Mouse (Mus musculus): ENCODE results near the gene Nrxn2. TPM values are rescaled to one million over a fixed set of nuclear protein-coding genes. Genes with fewer than 3 reads are reported as not detected.

Nrxn2 gene
- polyA plus RNA-seq, 1 experiment = 2.2 TPM

DNA sequence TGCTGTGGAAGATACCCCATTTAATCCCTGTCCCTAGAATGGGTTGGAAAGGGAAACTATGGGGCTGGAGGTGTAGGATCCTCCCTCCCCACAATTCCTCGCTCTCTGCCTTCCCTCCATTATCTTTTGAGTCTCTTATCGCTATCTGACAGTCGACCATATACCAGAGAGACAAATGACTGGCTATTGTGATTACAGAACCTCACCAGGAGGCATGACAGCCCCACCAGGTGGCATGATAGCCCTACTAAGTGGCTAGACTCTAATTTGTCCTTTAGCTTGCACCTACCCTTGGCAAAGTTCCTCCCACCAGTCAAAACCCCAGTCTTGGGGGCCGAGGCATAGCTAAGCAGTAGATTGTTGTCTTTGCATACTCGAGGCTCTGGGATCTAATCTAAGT, 30.2 kb downstream of the Nrxn2 start:
- no peak for TF ChIP-seq POLR2A (IDR thresholded peaks at IDR 0.05; ENCODE audit: low read depth, low read length)
- TF ChIP-seq CTCF (IDR thresholded peaks at IDR 0.05; ENCODE audit: extremely low read depth, insufficient read depth, insufficient read length, insufficient replicate concordance) = no peak
- Histone ChIP-seq H3K4me3 (ENCODE audit: extremely low read depth, insufficient read depth, insufficient read length) (no peak overlapping the region), H3K4me1 (ENCODE audit: control insufficient read depth, insufficient read depth, insufficient read length) (peaks cover 6% of the 10 kb centered on the region; the same call in 1 of the 2 replicates), H3K27me3 (ENCODE audit: control insufficient read depth, insufficient read depth, low read length) (no peaks in the 10 kb centered on the region; the same call in 1 of the 2 replicates), H3K36me3 (ENCODE audit: control insufficient read depth, insufficient read depth, low read length) (no peaks in the 10 kb centered on the region), H3K27ac (ENCODE audit: insufficient read depth, low read length) (no peak overlapping the region)
- DNase-seq (ENCODE audit: low read depth in 1 of 2, low spot score in 2 of 2) = no peak
- WGBS = 76% methylated on average over 5 of the region's 5 CpGs

DNA sequence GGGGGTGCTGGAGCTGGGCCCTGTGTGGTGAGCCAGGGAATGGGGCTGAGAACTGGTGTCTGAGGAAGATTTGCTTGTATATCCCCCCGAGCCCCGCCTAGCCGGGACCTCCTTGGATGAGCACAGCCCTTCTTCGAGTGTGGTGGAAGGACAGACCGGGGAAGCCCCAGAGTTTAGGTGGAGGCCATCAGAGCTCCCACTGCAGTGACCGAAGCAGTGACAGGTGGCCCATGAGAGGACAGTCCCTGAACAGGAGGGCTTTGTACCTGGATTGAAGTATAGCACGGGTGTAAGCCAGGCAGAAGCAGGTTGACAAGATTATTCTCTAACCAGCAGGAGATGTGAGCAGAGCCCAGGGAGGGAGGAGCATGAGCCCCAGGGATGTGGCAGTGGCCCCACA, 31.3 kb downstream of the Nrxn2 start:
- no peak for DNase-seq (ENCODE audit: low read depth in 1 of 2, low spot score in 2 of 2)
- Histone ChIP-seq H3K4me3 (ENCODE audit: extremely low read depth, insufficient read depth, insufficient read length) (no peak overlapping the region), H3K27ac (ENCODE audit: insufficient read depth, low read length) (no peak overlapping the region), H3K4me1 (ENCODE audit: control insufficient read depth, insufficient read depth, insufficient read length) (peaks cover 9% of the 10 kb centered on the region; the same call in 1 of the 2 replicates), H3K36me3 (ENCODE audit: control insufficient read depth, insufficient read depth, low read length) (no peaks in the 10 kb centered on the region), H3K27me3 (ENCODE audit: control insufficient read depth, insufficient read depth, low read length) (no peaks in the 10 kb centered on the region; the same call in 1 of the 2 replicates)
- WGBS = 87% methylated on average over 7 of the region's 7 CpGs
- no peak for TF ChIP-seq POLR2A (IDR thresholded peaks at IDR 0.05; ENCODE audit: low read depth, low read length)
- no peak for TF ChIP-seq CTCF (IDR thresholded peaks at IDR 0.05; ENCODE audit: extremely low read depth, insufficient read depth, insufficient read length, insufficient replicate concordance)

DNA sequence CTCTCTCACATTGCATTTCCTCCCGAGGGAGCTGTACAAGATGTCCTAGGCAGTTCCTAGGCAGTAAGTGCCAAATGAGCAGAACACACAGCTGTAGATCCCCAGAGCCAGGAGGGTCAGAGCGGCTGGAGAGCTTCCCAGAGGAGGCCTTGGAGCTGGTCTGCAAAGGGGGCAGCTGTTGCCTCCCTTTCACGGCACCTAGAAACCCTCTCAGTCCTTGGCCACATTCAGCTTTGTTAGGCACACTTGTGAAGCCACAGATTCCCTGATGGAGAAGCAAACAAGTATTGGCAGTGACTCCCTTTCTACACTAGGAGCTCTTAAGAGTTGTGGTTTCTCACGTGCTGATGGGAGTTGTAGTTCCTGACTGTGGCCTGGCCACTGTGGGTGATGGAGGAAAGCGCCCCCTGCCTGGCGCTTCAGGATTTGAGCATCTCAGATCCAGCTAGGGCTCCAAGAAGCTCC, 33.5 kb downstream of the Nrxn2 start:
- TF ChIP-seq POLR2A (IDR thresholded peaks at IDR 0.05; ENCODE audit: low read depth, low read length) = no peak
- peak; percentile 61; the same call in 1 of the 2 replicates for TF ChIP-seq CTCF (IDR thresholded peaks at IDR 0.05; ENCODE audit: extremely low read depth, insufficient read depth, insufficient read length, insufficient replicate concordance)
- Histone ChIP-seq H3K4me1 (ENCODE audit: control insufficient read depth, insufficient read depth, insufficient read length) (peaks cover 5% of the 10 kb centered on the region; the same call in 1 of the 2 replicates), H3K27ac (ENCODE audit: insufficient read depth, low read length) (no peak overlapping the region), H3K27me3 (ENCODE audit: control insufficient read depth, insufficient read depth, low read length) (no peaks in the 10 kb centered on the region; the same call in 1 of the 2 replicates), H3K36me3 (ENCODE audit: control insufficient read depth, insufficient read depth, low read length) (no peaks in the 10 kb centered on the region), H3K4me3 (ENCODE audit: extremely low read depth, insufficient read depth, insufficient read length) (no peak overlapping the region)
- peak; percentile 54 to 67 for DNase-seq (ENCODE audit: low read depth in 1 of 2, low spot score in 2 of 2)
- WGBS = 29% methylated on average over 6 of the region's 6 CpGs

DNA sequence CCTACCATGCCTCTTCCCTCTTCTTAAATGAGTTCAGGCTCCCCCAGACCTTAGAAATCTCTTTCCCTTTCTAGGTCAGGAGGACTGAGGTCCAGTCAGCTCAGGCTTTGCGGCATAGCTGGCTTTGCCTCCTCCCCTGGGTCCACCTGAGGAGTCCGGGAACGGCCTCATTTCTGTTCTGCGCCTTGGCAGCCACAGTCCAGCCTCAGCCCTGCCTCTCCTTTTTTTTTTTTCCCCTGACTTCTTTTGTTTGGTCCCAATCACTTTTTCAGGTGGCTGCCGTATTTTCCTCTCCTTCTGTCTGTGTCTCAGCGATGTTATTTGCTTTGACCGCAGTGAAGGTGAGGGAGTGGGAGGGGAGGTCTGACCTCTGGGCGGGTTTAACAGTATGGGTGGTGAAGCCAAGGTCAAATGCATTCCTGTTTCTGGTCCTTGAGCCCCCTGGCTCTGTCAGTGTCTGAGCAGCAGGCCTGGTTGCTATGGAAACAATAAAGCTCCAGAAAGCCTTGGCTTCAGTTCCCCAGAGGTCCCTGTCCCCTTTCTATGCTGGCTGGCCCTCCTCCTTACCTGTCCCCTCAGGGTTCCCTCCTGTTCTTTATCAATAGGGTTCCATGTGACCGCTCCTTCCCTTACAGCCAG, 34.3 kb downstream of the Nrxn2 start:
- WGBS = 91% methylated on average over 9 of the region's 9 CpGs
- Histone ChIP-seq H3K4me1 (ENCODE audit: control insufficient read depth, insufficient read depth, insufficient read length) (peaks cover 3% of the 10 kb centered on the region; the same call in 1 of the 2 replicates), H3K36me3 (ENCODE audit: control insufficient read depth, insufficient read depth, low read length) (no peaks in the 10 kb centered on the region), H3K4me3 (ENCODE audit: extremely low read depth, insufficient read depth, insufficient read length) (no peak overlapping the region), H3K27me3 (ENCODE audit: control insufficient read depth, insufficient read depth, low read length) (no peaks in the 10 kb centered on the region; the same call in 1 of the 2 replicates), H3K27ac (ENCODE audit: insufficient read depth, low read length) (no peak overlapping the region)
- TF ChIP-seq POLR2A (IDR thresholded peaks at IDR 0.05; ENCODE audit: low read depth, low read length) = no peak
- no peak for TF ChIP-seq CTCF (IDR thresholded peaks at IDR 0.05; ENCODE audit: extremely low read depth, insufficient read depth, insufficient read length, insufficient replicate concordance)
- DNase-seq (ENCODE audit: low read depth in 1 of 2, low spot score in 2 of 2) = no peak

DNA sequence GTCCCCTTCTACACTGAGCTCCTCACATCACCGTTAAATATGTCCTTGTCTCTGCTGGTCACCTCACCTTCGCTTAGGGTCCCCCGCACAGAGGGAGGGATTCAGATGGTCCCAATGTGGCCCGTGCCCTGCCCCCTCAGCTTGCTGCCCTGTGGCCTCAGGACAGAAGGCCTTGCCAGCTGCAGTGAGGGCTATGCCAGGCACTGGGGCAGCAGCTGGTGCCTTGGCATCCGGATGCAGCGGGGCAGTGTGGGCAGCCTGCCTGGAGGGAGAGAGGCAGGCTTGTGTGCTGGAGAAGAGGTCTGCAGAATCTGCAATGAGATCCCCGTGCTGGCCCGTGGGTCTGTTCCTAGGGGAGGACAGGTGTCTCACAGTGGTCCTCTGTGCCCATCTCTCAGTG, 34.8 kb downstream of the Nrxn2 start:
- 94% methylated on average over 8 of the region's 8 CpGs for WGBS
- Histone ChIP-seq H3K4me1 (ENCODE audit: control insufficient read depth, insufficient read depth, insufficient read length) (peaks cover 3% of the 10 kb centered on the region; the same call in 1 of the 2 replicates), H3K27me3 (ENCODE audit: control insufficient read depth, insufficient read depth, low read length) (no peaks in the 10 kb centered on the region), H3K36me3 (ENCODE audit: control insufficient read depth, insufficient read depth, low read length) (no peaks in the 10 kb centered on the region), H3K4me3 (ENCODE audit: extremely low read depth, insufficient read depth, insufficient read length) (no peak overlapping the region), H3K27ac (ENCODE audit: insufficient read depth, low read length) (no peak overlapping the region)
- DNase-seq (ENCODE audit: low read depth in 1 of 2, low spot score in 2 of 2) = no peak
- TF ChIP-seq CTCF (IDR thresholded peaks at IDR 0.05; ENCODE audit: extremely low read depth, insufficient read depth, insufficient read length, insufficient replicate concordance) = no peak
- no peak for TF ChIP-seq POLR2A (IDR thresholded peaks at IDR 0.05; ENCODE audit: low read depth, low read length)

DNA sequence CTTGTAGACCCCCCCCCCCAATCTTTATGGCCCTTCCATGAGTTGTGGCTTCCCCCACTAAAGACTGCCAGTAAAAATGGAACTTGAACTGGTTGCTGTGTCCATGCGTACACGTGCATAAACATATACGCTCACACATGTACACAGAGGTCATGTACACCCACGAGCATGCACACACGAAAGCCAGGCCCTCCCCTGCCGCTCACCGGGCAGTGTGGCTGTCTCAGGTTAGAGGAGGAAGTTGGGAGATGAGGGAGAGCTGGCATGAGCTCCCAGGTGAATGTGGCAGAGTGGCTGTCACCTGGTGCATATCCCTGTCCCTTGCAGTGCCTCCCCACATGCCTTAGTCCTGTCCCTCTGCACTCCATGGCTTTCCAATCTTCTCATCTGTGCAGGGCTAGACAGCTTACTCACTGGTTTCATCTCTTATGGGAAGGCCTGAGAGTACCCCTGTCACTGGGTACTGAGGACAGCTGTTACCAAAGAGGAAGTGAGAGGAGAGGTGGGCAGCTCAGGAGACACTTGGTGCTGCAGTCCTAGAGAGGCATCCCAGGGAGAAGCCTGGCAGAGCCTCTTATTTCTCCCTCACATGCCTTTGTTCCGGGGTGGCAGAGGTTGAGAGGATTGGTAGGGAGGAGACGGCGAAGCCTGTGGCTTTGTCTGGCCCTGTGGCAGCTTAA, 35.6 kb downstream of the Nrxn2 start:
- TF ChIP-seq CTCF (IDR thresholded peaks at IDR 0.05; ENCODE audit: extremely low read depth, insufficient read depth, insufficient read length, insufficient replicate concordance) (no peak), POLR2A (IDR thresholded peaks at IDR 0.05; ENCODE audit: low read depth, low read length) (no peak)

More for the DNA sequence above, 35.6 kb downstream of the Nrxn2 start:
- DNase-seq (ENCODE audit: low read depth in 1 of 2, low spot score in 2 of 2) = no peak
- H3K4me1 ChIP-seq (ENCODE audit: control insufficient read depth, insufficient read depth, insufficient read length) = peaks cover 3% of the 10 kb centered on the region; the same call in 1 of the 2 replicates
- H3K27me3 ChIP-seq (ENCODE audit: control insufficient read depth, insufficient read depth, low read length) = no peaks in the 10 kb centered on the region
- H3K4me3 ChIP-seq (ENCODE audit: extremely low read depth, insufficient read depth, insufficient read length) = no peak overlapping the region
- no peak overlapping the region for H3K27ac ChIP-seq (ENCODE audit: insufficient read depth, low read length)
- WGBS = 60% methylated on average over 10 of the region's 10 CpGs
- no peaks in the 10 kb centered on the region for H3K36me3 ChIP-seq (ENCODE audit: control insufficient read depth, insufficient read depth, low read length)
